Mouse (Mus musculus): ENCODE measurements around the gene Mlxipl. TPM values are rescaled to one million over a fixed set of nuclear protein-coding genes. Genes with fewer than 3 reads are reported as not detected.

The Mlxipl gene
- total and polyA plus RNA-seq, 3 experiments: 24.2 to 49.0 (median 25.9) TPM

GRCm38 (mm10) chr5:135103999-135104660 is 14.4 kb downstream of the Mlxipl start:
- no peak overlapping the region for H3K4me3 ChIP-seq
- H3K36me3 ChIP-seq (ENCODE audit: control insufficient read depth, insufficient read depth, low read length): no peaks in the 10 kb centered on the region
- DNase-seq: no peak
- WGBS: 61% methylated on average over 11 of the region's 11 CpGs
- intact Hi-C loops (cut with DNase I): no loop called here
- no peaks in the 10 kb centered on the region for H3K27me3 ChIP-seq (ENCODE audit: control insufficient read depth, insufficient read depth, low read length)
- no peaks in the 10 kb centered on the region for H3K79me2 ChIP-seq (replicated peaks; ENCODE audit: control insufficient read depth, insufficient read depth, low read length)
- no peaks in the 10 kb centered on the region for H3K4me1 ChIP-seq (ENCODE audit: control insufficient read depth, insufficient read depth, low read length)
- no peak overlapping the region for H3K27ac ChIP-seq
- no peak for TF ChIP-seq POLR2A (IDR thresholded peaks at IDR 0.05; ENCODE audit: insufficient read depth, low read depth, low read length)
- peak; percentile 64 for TF ChIP-seq CTCF (IDR thresholded peaks at IDR 0.05)
- TF ChIP-seq EP300 (IDR thresholded peaks at IDR 0.05; ENCODE audit: insufficient read depth, low read depth, low read length): no peak
- H3K9ac ChIP-seq (ENCODE audit: low read depth, low read length): no peak overlapping the region

GRCm38 (mm10) chr5:135106758-135107256 is 17.1 kb downstream of the Mlxipl start:
- H3K9ac ChIP-seq (ENCODE audit: low read depth, low read length): peak overlapping the region; percentile 76

GRCm38 (mm10) chr5:135107521-135108501 is 18.1 kb downstream of the Mlxipl start:
- peak; percentile 75 to 84 for DNase-seq
- Histone ChIP-seq H3K27me3 (ENCODE audit: control insufficient read depth, insufficient read depth, low read length) (no peaks in the 10 kb centered on the region), H3K4me3 (peak overlapping the region; percentile 57), H3K4me1 (ENCODE audit: control insufficient read depth, insufficient read depth, low read length) (no peaks in the 10 kb centered on the region), H3K79me2 (replicated peaks; ENCODE audit: control insufficient read depth, insufficient read depth, low read length) (no peaks in the 10 kb centered on the region), H3K27ac (peak overlapping the region; percentile 87), H3K36me3 (ENCODE audit: control insufficient read depth, insufficient read depth, low read length) (no peaks in the 10 kb centered on the region), H3K9ac (ENCODE audit: low read depth, low read length) (peak overlapping the region; percentile 76)
- 7% methylated on average over 40 of the region's 40 CpGs for WGBS
- intact Hi-C loops (cut with DNase I): no loop called here
- TF ChIP-seq CTCF (IDR thresholded peaks at IDR 0.05) (peak; percentile 79), POLR2A (IDR thresholded peaks at IDR 0.05; ENCODE audit: insufficient read depth, low read depth, low read length) (no peak; the same call in 1 of the 2 replicates), EP300 (IDR thresholded peaks at IDR 0.05; ENCODE audit: insufficient read depth, low read depth, low read length) (peak; percentile 78)

More at GRCm38 (mm10) chr5:135106758-135107256, 17.1 kb downstream of the Mlxipl start:
- Histone ChIP-seq H3K27me3 (ENCODE audit: control insufficient read depth, insufficient read depth, low read length) (no peaks in the 10 kb centered on the region), H3K27ac (peak overlapping the region; percentile 87), H3K4me3 (peak overlapping the region; percentile 57), H3K4me1 (ENCODE audit: control insufficient read depth, insufficient read depth, low read length) (no peaks in the 10 kb centered on the region), H3K36me3 (ENCODE audit: control insufficient read depth, insufficient read depth, low read length) (no peaks in the 10 kb centered on the region), H3K79me2 (replicated peaks; ENCODE audit: control insufficient read depth, insufficient read depth, low read length) (no peaks in the 10 kb centered on the region)
- TF ChIP-seq EP300 (IDR thresholded peaks at IDR 0.05; ENCODE audit: insufficient read depth, low read depth, low read length) (0 out of 2 replicates have a peak, but pooled peaks have one; percentile 37), CTCF (IDR thresholded peaks at IDR 0.05) (no peak), POLR2A (IDR thresholded peaks at IDR 0.05; ENCODE audit: insufficient read depth, low read depth, low read length) (peak; percentile 91)
- WGBS: under 1% methylated on average over 48 of the region's 48 CpGs
- intact Hi-C loops (cut with DNase I): no loop called here
- peak; percentile 81 to 87 for DNase-seq

DNA sequence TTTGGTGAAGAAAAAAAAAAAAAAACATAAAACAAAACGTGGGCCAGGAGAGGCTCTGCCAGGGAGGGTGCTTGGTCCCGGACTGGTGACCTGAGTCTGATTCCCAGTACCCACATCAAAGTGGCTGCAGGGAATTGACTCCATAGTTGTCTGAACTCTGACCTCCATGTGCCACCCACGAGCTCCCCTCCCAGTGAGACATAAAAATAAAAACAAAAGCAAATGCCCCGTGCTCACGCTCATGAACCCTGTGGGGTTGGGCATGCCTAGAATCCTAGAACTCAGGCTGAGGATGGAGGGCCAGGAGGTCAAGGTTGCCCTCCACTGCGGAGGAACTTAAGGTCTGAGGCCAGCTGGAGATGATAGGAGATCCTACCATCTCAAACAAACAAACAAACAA is 19.3 kb downstream of the Mlxipl start:
- DNase-seq: no peak
- Histone ChIP-seq H3K4me1 (ENCODE audit: control insufficient read depth, insufficient read depth, low read length) (no peaks in the 10 kb centered on the region), H3K9ac (ENCODE audit: low read depth, low read length) (no peak overlapping the region), H3K27me3 (ENCODE audit: control insufficient read depth, insufficient read depth, low read length) (no peaks in the 10 kb centered on the region), H3K36me3 (ENCODE audit: control insufficient read depth, insufficient read depth, low read length) (no peaks in the 10 kb centered on the region), H3K79me2 (replicated peaks; ENCODE audit: control insufficient read depth, insufficient read depth, low read length) (no peaks in the 10 kb centered on the region), H3K27ac (peak overlapping the region; percentile 87), H3K4me3 (no peak overlapping the region)
- TF ChIP-seq POLR2A (IDR thresholded peaks at IDR 0.05; ENCODE audit: insufficient read depth, low read depth, low read length) (no peak), CTCF (IDR thresholded peaks at IDR 0.05) (no peak), EP300 (IDR thresholded peaks at IDR 0.05; ENCODE audit: insufficient read depth, low read depth, low read length) (no peak)
- intact Hi-C loops (cut with DNase I): no loop called here
- WGBS: 57% methylated on average over 6 of the region's 6 CpGs

- H3K79me2 ChIP-seq (replicated peaks; ENCODE audit: control insufficient read depth, insufficient read depth, low read length): no peaks in the 10 kb centered on the region
- H3K4me1 ChIP-seq (ENCODE audit: control insufficient read depth, insufficient read depth, low read length): no peaks in the 10 kb centered on the region
- no peak overlapping the region for H3K4me3 ChIP-seq
- 91% methylated on average over 3 of the region's 3 CpGs for WGBS
- H3K27me3 ChIP-seq (ENCODE audit: control insufficient read depth, insufficient read depth, low read length): no peaks in the 10 kb centered on the region
- DNase-seq: peak in 1 of 2 experiments; percentile 20
- no peak overlapping the region for H3K9ac ChIP-seq (ENCODE audit: low read depth, low read length)
- H3K27ac ChIP-seq: no peak overlapping the region
- no peaks in the 10 kb centered on the region for H3K36me3 ChIP-seq (ENCODE audit: control insufficient read depth, insufficient read depth, low read length)
- intact Hi-C loops (cut with DNase I): no loop called here
- TF ChIP-seq EP300 (IDR thresholded peaks at IDR 0.05; ENCODE audit: insufficient read depth, low read depth, low read length): no peak
- TF ChIP-seq POLR2A (IDR thresholded peaks at IDR 0.05; ENCODE audit: insufficient read depth, low read depth, low read length): no peak
- no peak for TF ChIP-seq CTCF (IDR thresholded peaks at IDR 0.05)
Observed at GRCm38 (mm10) chr5:135109426-135109825, 19.7 kb downstream of the Mlxipl start.
